Mouse (Mus musculus) induced T-regulatory cell, adult 2 months (primary cell): ENCODE data around the gene Cd3d.

Experiments used
- DNase-seq: peaks from one replicate; pipeline ENCODE4 v3.0.0-alpha.2; 2012; ENCODE audit warnings: low read depth

The Cd3d gene

DNA sequence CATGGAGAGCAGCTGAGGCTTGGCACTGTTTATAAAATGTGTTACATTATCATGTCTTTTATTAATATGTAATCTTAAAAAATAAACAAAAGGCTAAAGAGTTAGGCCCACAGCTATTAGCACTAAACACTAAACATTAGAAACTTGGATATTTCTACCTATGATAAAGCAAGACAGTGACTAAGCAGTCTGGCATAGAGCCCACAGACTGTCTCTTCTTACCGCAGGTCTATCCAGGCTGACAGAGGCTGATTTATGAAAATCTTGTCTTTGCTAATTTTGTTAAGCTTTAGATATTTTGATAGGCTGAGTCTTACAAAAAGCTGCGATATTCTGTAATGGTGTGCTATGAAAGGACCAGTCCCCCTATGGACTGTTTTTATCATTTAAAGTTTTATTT is 11.7 kb downstream of the Cd3d start:
- DNase-seq = no peak

GRCm38 (mm10) chr9:44994962-44995361 is 13.4 kb downstream of the Cd3d start:
- DNase-seq = no peak

DNA sequence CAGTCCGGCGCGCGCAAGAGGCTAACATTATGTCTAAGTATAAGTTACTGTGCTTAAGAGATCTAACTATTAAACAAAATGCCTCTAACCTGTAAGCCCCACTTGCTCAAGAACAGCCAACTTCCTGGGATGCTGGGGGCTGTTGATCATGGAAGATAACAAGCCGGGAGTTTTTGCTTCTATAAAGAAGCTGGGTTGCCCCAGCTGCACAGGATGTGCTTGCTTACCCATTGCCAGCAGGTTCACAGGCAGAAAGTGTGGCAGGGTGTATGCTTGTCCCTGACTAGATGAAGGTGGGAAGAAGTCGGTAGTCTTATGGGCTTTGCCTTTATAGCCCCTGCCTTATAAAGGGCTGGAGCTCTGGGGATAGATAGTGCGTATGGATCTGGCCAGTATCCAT is 15.0 kb downstream of the Cd3d start:
- DNase-seq = no peak

GRCm38 (mm10) chr9:44998138-44998537 is 16.6 kb downstream of the Cd3d start:
- peak; percentile 42 for DNase-seq

DNA sequence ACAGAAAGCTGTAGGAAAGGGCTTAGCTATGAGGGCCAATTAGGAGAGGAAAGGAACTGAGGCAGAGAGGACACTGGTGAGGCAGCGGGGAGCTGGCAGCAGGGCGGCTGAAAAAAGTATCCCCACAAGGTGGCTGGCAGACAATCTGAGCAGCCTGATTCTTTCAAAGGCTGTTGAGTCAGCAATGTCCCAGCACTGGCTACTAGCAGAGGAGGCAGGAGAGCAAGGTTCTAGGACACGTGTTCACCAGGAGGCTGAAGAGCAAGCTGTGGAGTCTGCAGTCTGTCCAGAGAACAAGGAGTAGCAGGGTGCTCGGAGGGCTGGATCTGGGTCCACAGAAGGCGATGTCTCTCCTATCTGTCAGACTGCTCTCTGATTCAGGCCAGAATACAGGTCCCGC is 17.6 kb downstream of the Cd3d start:
- no peak for DNase-seq

- DNase-seq = no peak
Measured at GRCm38 (mm10) chr9:44999776-45000175, 18.2 kb downstream of the Cd3d start.

GRCm38 (mm10) chr9:45000249-45000648 is 18.7 kb downstream of the Cd3d start:
- no peak for DNase-seq

GRCm38 (mm10) chr9:45007404-45007803 is 25.8 kb downstream of the Cd3d start:
- peak; percentile 51 for DNase-seq

GRCm38 (mm10) chr9:45008342-45008741 is 26.8 kb downstream of the Cd3d start:
- peak; percentile 68 for DNase-seq

DNA sequence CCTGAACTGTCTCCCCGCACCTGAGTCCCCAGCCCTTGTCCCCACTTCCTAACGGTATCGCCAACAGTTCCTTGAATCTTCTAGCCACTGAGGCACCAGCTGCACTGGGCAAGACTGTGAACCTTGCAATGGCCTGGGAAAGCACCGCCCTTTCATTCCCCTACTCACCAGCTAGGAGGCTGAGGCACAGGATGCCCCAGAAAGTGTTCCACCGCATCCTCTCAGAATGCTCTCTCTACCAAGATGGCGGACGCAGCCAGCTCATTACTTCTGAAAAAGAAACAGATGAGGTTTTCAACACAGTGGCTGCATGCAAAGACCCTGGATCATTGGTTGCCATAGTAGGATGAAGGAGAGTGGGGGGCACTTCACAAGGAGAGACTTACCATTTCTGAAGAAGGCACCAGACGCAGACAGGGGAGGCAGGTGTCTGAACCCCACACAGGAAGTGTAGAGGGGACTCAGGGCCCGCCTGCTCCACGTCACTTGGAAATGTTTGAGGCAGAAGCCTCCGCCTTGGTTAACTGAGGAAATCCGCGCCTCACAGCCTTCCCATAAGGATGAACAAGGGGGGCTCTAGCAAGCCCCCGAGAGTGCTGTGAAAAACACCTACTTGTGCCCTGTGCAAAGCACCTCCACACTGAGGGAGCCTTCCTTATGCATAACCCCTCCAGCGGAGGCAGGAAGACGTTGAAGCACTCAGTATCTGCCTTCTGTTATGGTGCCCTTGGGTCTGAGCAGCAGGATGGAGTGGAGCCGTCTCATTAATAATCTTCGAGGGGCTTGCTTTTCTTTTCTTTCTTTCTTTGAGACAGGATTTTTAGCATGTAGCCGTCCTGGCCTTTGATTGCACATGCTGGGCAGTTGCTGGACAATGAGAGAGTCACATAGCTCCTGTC is 27.8 kb downstream of the Cd3d start, which contains the start of gene Cd3e:
TSS of gene Cd3e (minus strand) at position 448 of the 899 bp plus-strand sequence.
- peak; percentile 94 for DNase-seq

GRCm38 (mm10) chr9:45010461-45010860 is 28.9 kb downstream of the Cd3d start:
- DNase-seq = peak; percentile 82

DNA sequence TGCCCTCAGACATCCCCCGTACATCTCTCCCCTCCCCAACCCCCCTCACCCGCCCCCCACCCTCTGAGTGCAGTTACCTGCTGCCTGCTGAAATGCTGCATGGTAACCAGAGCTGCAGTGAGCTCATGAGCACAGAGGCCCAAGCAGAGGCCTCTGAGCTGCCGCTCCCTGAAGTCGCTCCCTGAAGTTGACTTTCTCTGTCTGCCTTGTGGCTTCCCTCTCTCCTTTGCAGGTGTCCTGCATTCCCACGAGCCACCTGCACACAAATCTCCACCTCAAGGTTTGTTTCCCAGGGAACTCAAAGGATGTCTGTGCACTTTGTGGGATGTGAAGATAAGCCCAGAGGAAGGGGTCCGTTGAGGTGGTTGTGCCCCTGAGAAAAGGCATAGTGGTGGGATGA is 29.7 kb downstream of the Cd3d start:
- no peak for DNase-seq

DNA sequence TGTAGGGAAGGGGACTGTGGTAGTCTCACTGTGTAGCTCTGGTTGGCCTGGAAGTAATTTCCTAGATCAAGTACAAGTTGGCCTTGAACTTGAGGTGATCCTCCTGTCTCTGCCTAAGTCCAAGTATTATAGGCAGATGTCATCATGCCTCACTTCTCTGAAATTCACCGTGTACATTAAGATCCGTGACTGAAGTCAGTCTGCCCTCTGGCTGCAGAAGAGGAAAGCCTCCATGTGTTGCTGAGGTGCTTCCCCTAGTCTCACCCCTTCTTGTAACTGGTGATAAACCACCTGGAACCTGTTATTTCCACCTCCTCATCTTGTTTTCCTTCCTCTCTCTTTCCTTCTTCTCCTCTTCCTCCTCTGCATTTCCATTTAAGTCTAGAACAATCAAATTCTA is 33.3 kb downstream of the Cd3d start:
- DNase-seq = peak; percentile 74

- peak; percentile 42 for DNase-seq
Measured at GRCm38 (mm10) chr9:45015841-45016240, 34.3 kb downstream of the Cd3d start.

GRCm38 (mm10) chr9:45018031-45018430 is 36.4 kb downstream of the Cd3d start:
- no peak for DNase-seq

- DNase-seq = peak; percentile 91
Measured at GRCm38 (mm10) chr9:45022800-45023199, 41.2 kb downstream of the Cd3d start.

- DNase-seq = no peak
Measured at GRCm38 (mm10) chr9:45023638-45024037, 42.1 kb downstream of the Cd3d start.

GRCm38 (mm10) chr9:45024187-45024586 is 42.6 kb downstream of the Cd3d start:
- no peak for DNase-seq

DNA sequence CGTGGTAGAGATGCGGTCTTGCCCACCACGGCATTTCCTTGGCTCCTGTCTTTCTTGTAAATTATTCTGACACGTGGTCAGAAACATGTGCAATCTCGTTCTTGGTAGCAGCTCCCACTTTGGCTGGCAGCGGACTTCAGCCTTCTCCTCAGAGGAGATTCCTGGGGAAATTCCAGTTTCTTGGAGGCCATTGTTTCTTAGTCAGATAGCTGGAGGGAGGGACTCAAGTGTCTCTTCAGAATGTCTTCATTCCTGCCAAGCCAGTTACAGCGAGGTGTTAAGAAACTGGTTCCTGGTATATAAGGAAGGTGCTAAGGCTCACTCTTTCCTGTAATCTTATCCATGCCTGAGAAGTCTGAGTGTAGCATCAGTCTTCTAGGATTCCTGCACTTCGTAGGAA is 45.8 kb downstream of the Cd3d start:
- DNase-seq = no peak

DNA sequence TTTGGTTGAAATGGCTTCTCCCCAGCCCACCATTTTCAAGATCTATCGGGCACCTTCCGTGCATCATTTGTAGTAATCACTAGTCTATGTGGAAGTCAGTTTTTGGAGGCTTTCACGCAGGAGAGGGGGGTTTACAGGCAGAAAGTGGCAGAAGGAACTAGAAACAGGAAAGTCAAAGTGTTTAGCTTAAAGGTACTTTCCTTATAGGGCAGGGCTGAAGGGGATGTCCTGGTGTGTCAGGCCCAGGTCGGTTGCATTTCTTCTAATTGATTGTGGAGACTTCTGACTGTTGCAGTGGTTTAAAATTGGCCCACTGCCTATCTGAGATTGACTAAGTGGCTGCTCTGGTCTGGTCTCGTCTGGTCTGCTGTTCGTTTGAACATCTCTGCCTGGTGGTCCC is 48.8 kb downstream of the Cd3d start:
- DNase-seq = no peak

- DNase-seq = no peak
Measured at GRCm38 (mm10) chr9:45032261-45032660, 50.7 kb downstream of the Cd3d start.

- no peak for DNase-seq
Measured at GRCm38 (mm10) chr9:45034526-45034925, 52.9 kb downstream of the Cd3d start.
